Mouse (Mus musculus) liver, embryonic 11.5 days (tissue): ENCODE data around the gene Thap4. TPM values are rescaled to one million over a fixed set of nuclear protein-coding genes. Genes with fewer than 3 reads are reported as not detected.

Experiments
- ATAC-seq: fragments of 200-750 bp; cut with Nextera tagmentation; replicated peaks from 2 replicates; pipeline ENCODE4 v1.8.0; 2017; ENCODE audit warnings: moderate number of reproducible peaks, mild to moderate bottlenecking, moderate TSS enrichment, moderate library complexity; ENCODE audit not compliant: low FRiP score
- DNase-seq: peaks from one replicate; pipeline ENCODE4 v3.0.0-alpha.2; 2017; ENCODE audit warnings: low spot score
- H3K27ac ChIP-seq: fragments of 300-500 bp; sonication (generic); 2 replicates; pipeline ENCODE4 v1.5.1; 2014; ENCODE audit warnings: mild to moderate bottlenecking, low read depth, low read length, control low read depth
- H3K27me3 ChIP-seq: fragments of 300-500 bp; sonication (generic); replicated peaks from 2 replicates; pipeline ENCODE4 v1.6.1; 2014; ENCODE audit warnings: low read length, mixed read lengths; ENCODE audit not compliant: control insufficient read depth, insufficient read depth
- H3K36me3 ChIP-seq: fragments of 300-500 bp; sonication (generic); 2 replicates; pipeline ENCODE4 v1.6.1; 2014; ENCODE audit warnings: mild to moderate bottlenecking, low read length, moderate library complexity, mixed read lengths; ENCODE audit not compliant: control insufficient read depth, insufficient read depth
- H3K4me1 ChIP-seq: fragments of 300-500 bp; sonication (generic); replicated peaks from 2 replicates; pipeline ENCODE4 v1.6.1; 2014; ENCODE audit warnings: low read length, mixed read lengths; ENCODE audit not compliant: control insufficient read depth, insufficient read depth
- H3K4me2 ChIP-seq: fragments of 300-500 bp; sonication (generic); 2 replicates; pipeline ENCODE4 v1.6.1; 2014; ENCODE audit warnings: mild to moderate bottlenecking, control low read depth, moderate library complexity
- H3K4me3 ChIP-seq: fragments of 300-500 bp; sonication (generic); 2 replicates; pipeline ENCODE4 v1.5.1; 2014; ENCODE audit warnings: low read depth, low read length, control low read depth
- H3K9ac ChIP-seq: fragments of 300-500 bp; sonication (generic); 2 replicates; pipeline ENCODE4 v1.6.1; 2014; ENCODE audit warnings: low read depth, low read length, control low read depth
- H3K9me3 ChIP-seq: fragments of 300-500 bp; sonication (generic); 2 replicates; pipeline ENCODE4 v1.6.1; 2016; ENCODE audit warnings: low read length, inconsistent platforms, mixed read lengths; ENCODE audit not compliant: control insufficient read depth
- WGBS: fragments of 180-500 bp; shearing (Covaris S2); extraction: QIAGEN DNeasy Blood & Tissue Kit; methylation state at CpG from one replicate; pipeline ENCODE4 v1.1.7; 2014; 5-methylcytosine and 5-hydroxymethylcytosine counted together
- polyA plus RNA-seq: library from polyadenylated mRNA; unstranded; fragments of >200 nt; fragmentation: Nextera tagmentation; extraction: Ambion mirVana; gene quantifications from 2 replicates; pipeline ENCODE4 v1.2.1, GENCODE M21; 2014

Gene Thap4
- polyA plus RNA-seq, 1 experiment from 2014 or later, result 28.9 TPM

- Histone ChIP-seq H3K4me3 (no peak overlapping the region), H3K4me1 (no peaks in the 10 kb centered on the region), H3K9me3 (no peaks in the 10 kb centered on the region), H3K36me3 (no peaks in the 10 kb centered on the region), H3K27ac (no peak overlapping the region), H3K9ac (no peak overlapping the region), H3K4me2 (no peak overlapping the region), H3K27me3 (no peaks in the 10 kb centered on the region)
- 93% methylated on average over 9 of the region's 9 CpGs for WGBS
- DNase-seq (no peak), ATAC-seq (no peak)
These were observed 50.3 kb downstream of the Thap4 start for GRCm38 (mm10) chr1:93704341-93704740.

GRCm38 (mm10) chr1:93703472-93704048 is 51.1 kb downstream of the Thap4 start:
- ATAC-seq, result no peak
- Histone ChIP-seq H3K4me1 (no peaks in the 10 kb centered on the region), H3K27me3 (no peaks in the 10 kb centered on the region), H3K4me2 (no peak overlapping the region), H3K27ac (no peak overlapping the region), H3K9ac (no peak overlapping the region), H3K36me3 (no peaks in the 10 kb centered on the region), H3K9me3 (no peaks in the 10 kb centered on the region), H3K4me3 (no peak overlapping the region)
- WGBS, result 85% methylated on average over 10 of the region's 10 CpGs
- no peak for DNase-seq

- DNase-seq (no peak), ATAC-seq (no peak)
- no peak overlapping the region for H3K27ac ChIP-seq
- H3K9ac ChIP-seq, result no peak overlapping the region
- H3K4me3 ChIP-seq, result no peak overlapping the region
- H3K4me2 ChIP-seq, result no peak overlapping the region
- 0 out of 2 replicates have a peak, but pooled peaks cover 2% of the 10 kb centered on the region for H3K4me1 ChIP-seq
- H3K36me3 ChIP-seq, result no peaks in the 10 kb centered on the region
- 67% methylated on average over 1 of the region's 1 CpGs for WGBS
- H3K9me3 ChIP-seq, result no peaks in the 10 kb centered on the region
- no peaks in the 10 kb centered on the region for H3K27me3 ChIP-seq
These were observed 52.6 kb downstream of the Thap4 start for GRCm38 (mm10) chr1:93702106-93702505.

GRCm38 (mm10) chr1:93699159-93699558 is 55.5 kb downstream of the Thap4 start:
- Histone ChIP-seq H3K9me3 (no peaks in the 10 kb centered on the region), H3K4me2 (no peak overlapping the region), H3K27ac (no peak overlapping the region), H3K36me3 (no peaks in the 10 kb centered on the region), H3K9ac (no peak overlapping the region), H3K27me3 (no peaks in the 10 kb centered on the region), H3K4me3 (no peak overlapping the region), H3K4me1 (0 out of 2 replicates have a peak, but pooled peaks cover 2% of the 10 kb centered on the region)
- WGBS, result 73% methylated on average over 4 of the region's 4 CpGs
- DNase-seq (no peak), ATAC-seq (no peak)

- Histone ChIP-seq H3K4me3 (no peak overlapping the region), H3K4me1 (peaks cover 4% of the 10 kb centered on the region; the same call in 1 of the 2 replicates), H3K9ac (no peak overlapping the region), H3K27ac (no peak overlapping the region), H3K4me2 (no peak overlapping the region), H3K36me3 (no peaks in the 10 kb centered on the region), H3K27me3 (no peaks in the 10 kb centered on the region), H3K9me3 (no peaks in the 10 kb centered on the region)
- no peak for ATAC-seq
- no peak for DNase-seq
- 38% methylated on average over 3 of the region's 3 CpGs for WGBS
These were observed 57.3 kb downstream of the Thap4 start for GRCm38 (mm10) chr1:93697317-93697716.

GRCm38 (mm10) chr1:93694966-93695365 is 59.7 kb downstream of the Thap4 start:
- 62% methylated on average over 6 of the region's 6 CpGs for WGBS

DNA sequence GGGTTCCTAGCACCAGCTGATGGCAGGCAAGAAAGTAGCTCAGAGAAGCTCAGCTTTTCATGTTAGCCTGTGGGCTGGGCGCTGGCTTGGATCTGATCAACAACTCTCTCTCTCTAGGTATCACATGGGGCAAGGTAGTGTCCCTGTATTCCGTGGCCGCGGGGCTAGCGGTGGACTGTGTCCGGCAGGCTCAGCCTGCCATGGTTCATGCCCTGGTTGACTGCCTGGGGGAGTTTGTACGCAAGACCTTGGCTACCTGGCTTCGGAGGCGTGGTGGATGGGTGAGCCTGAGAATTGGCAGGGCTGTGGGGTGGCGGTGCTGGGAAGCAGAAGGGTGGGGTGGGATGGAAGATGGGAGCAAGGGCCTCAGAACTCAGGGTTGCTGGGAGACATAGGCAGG is 60.7 kb downstream of the Thap4 start:
- no peak for DNase-seq
- Histone ChIP-seq H3K36me3 (no peaks in the 10 kb centered on the region; the same call in 1 of the 2 replicates), H3K9me3 (no peaks in the 10 kb centered on the region), H3K27me3 (no peaks in the 10 kb centered on the region), H3K4me3 (no peak overlapping the region), H3K9ac (no peak overlapping the region), H3K4me1 (peaks cover 4% of the 10 kb centered on the region; the same call in 1 of the 2 replicates), H3K27ac (no peak overlapping the region), H3K4me2 (no peak overlapping the region)
- ATAC-seq, result no peak
- WGBS, result 89% methylated on average over 10 of the region's 10 CpGs

More at GRCm38 (mm10) chr1:93694966-93695365, 59.7 kb downstream of the Thap4 start:
- Histone ChIP-seq H3K27me3 (no peaks in the 10 kb centered on the region), H3K36me3 (no peaks in the 10 kb centered on the region; the same call in 1 of the 2 replicates), H3K4me3 (no peak overlapping the region), H3K27ac (no peak overlapping the region), H3K9me3 (no peaks in the 10 kb centered on the region), H3K4me2 (no peak overlapping the region), H3K4me1 (peaks cover 4% of the 10 kb centered on the region; the same call in 1 of the 2 replicates), H3K9ac (no peak overlapping the region)
- DNase-seq (no peak), ATAC-seq (0 out of 2 replicates have a peak, but pooled peaks have one; percentile 24)

DNA sequence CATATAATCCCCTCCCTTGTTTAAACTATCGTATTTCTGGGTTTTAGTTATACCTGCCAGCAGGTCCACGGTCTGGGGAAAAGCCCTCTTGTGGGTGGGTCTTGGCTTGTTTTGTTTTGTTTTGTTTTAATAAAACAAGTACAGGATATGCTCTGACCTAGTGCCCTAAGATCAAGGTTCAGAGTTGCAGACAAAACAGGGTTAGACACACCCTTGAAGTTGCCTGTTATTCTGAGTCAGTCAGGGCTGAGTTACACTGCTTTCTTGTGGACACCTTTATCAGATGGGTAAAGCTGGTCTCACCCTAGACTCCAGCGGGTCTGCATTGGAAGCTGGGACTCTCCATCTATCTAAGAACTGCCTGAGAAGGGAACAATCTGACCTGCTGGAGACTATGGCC is 61.2 kb downstream of the Thap4 start:
- WGBS, result 70% methylated on average over 3 of the region's 3 CpGs
- Histone ChIP-seq H3K9ac (no peak overlapping the region), H3K4me3 (no peak overlapping the region), H3K27me3 (no peaks in the 10 kb centered on the region), H3K4me2 (no peak overlapping the region), H3K9me3 (no peaks in the 10 kb centered on the region), H3K4me1 (peaks cover 4% of the 10 kb centered on the region; the same call in 1 of the 2 replicates), H3K36me3 (no peaks in the 10 kb centered on the region; the same call in 1 of the 2 replicates), H3K27ac (no peak overlapping the region)
- DNase-seq (no peak), ATAC-seq (no peak)

- H3K27me3 ChIP-seq, result no peaks in the 10 kb centered on the region; the same call in 1 of the 2 replicates
- no peak overlapping the region for H3K4me2 ChIP-seq
- DNase-seq, result no peak
- peaks cover 4% of the 10 kb centered on the region; the same call in 1 of the 2 replicates for H3K4me1 ChIP-seq
- WGBS, result 75% methylated on average over 9 of the region's 9 CpGs
- no peaks in the 10 kb centered on the region for H3K9me3 ChIP-seq
- H3K36me3 ChIP-seq, result no peaks in the 10 kb centered on the region; the same call in 1 of the 2 replicates
- no peak for ATAC-seq
- H3K4me3 ChIP-seq, result no peak overlapping the region
- H3K27ac ChIP-seq, result no peak overlapping the region
- H3K9ac ChIP-seq, result no peak overlapping the region
These were observed 61.9 kb downstream of the Thap4 start for GRCm38 (mm10) chr1:93692773-93693172.
